Mouse (Mus musculus) spleen, postnatal 0 days (tissue): Measurements from ENCODE around the gene Olfr1341. TPM values are rescaled to one million over a fixed set of nuclear protein-coding genes. Genes with fewer than 3 reads are reported as not detected.

Source experiments
- polyA plus RNA-seq: library from polyadenylated mRNA; unstranded; fragments of >200 nt; fragmentation: Nextera tagmentation; extraction: Ambion mirVana; gene quantifications from 2 replicates; pipeline ENCODE4 v1.2.1, GENCODE M21; 2015

Olfr1341 gene
- not detected in 2 replicates for polyA plus RNA-seq

DNA sequence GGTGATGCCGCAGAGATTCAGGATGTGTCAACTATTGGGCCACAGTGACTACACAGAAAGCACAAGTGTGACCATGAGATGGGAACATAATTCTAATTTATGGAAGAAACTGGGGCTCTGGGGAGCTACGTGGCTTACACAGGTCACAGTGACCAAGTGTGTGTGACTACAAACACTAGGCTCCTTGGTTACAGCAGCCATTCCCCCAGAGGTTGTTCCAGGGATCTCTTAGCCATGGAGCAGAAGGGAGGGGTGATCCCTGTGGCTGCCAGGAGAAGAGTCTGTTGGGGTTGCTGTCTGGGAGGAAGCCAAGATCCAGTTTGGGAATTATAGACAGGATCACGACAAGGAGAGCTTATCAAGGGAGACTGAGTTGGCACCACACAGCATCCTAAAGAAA, at the start of gene Olfr1341:
TSS of gene Olfr1341 (plus strand) at position 301 of the 400 bp plus-strand sequence.

GRCm38 (mm10) chr4:118658652-118659051, 44.7 kb upstream of the Olfr1341 start, which contains the start of gene Olfr62:
Gene Olfr62, plus strand, starts transcription at chr4:118658952.

GRCm38 (mm10) chr4:118692412-118692973, 10.8 kb upstream of the Olfr1341 start, which contains the start of gene Olfr1342:
Gene Olfr1342, minus strand, starts transcription at chr4:118692756.

DNA sequence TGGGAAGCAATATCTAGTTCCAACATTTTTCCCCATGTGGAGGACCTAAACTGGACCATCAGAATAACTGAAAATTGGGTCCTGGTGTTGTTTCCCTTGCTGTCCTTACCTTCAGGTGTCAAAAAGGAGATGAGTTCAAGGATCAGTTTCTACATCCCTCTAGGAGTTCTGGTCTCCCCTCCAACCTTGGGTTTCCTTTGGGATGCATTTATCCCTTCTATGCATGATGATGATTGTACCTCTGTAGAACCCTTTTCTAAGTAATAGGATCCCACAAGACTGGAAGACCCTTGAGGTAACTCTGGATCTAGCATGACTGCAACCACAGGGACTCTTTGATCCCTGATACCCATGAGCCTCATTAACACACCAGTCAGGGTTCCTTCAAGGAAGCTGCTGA, 16.5 kb downstream of the Olfr1341 start, which contains the start of gene Olfr1340:
TSS of gene Olfr1340 (plus strand) at position 301 of the 400 bp plus-strand sequence.

DNA sequence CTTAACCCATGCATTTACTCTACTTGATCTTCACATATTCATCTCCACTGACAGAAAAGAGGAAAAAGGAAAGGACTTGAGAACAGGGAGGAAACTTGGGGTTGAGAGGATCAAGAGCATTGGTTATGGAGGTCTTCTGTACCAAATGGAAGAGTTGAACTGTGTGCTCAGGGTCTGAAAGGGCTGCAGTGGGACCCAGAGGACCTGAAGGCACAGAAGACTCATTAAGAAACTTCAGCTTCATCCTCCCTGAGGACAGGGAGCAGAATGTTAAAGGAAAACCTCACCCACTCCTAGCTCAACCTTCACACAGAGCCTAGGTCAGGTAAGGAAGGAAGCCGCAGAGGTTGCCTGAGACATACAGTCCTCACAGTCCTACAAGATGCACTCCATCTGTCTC, 28.6 kb downstream of the Olfr1341 start, which contains the start of gene Olfr1339:
TSS of gene Olfr1339 (plus strand) at position 301 of the 400 bp plus-strand sequence.

GRCm38 (mm10) chr4:118758637-118759036, 55.3 kb downstream of the Olfr1341 start, which contains the start of gene Olfr1338:
Gene Olfr1338, minus strand, starts transcription at chr4:118758737.

Other genes with a start within 250 kb of the Olfr1341 start
- gene Mpl, start 246.0 kb upstream of the Olfr1341 start, polyA plus RNA-seq: 5.3 and 6.5 TPM in 2 replicates
- gene Tie1, start 213.5 kb upstream of the Olfr1341 start, polyA plus RNA-seq: 15.2 and 16.1 TPM in 2 replicates
- 0.29 and 0.38 TPM in 2 replicates for gene 2610528J11Rik, start 176.5 kb upstream of the Olfr1341 start, polyA plus RNA-seq
- gene Tmem125, start 159.5 kb upstream of the Olfr1341 start, polyA plus RNA-seq: 0.24 and 0.28 TPM in 2 replicates
- gene Cfap57, start 82.7 kb upstream of the Olfr1341 start, polyA plus RNA-seq: 0.42 and 0.49 TPM in 2 replicates
- 111 and 115 TPM in 2 replicates for gene Ebna1bp2, start 82.7 kb upstream of the Olfr1341 start, polyA plus RNA-seq
- not detected in 2 replicates for gene Olfr62, start 44.6 kb upstream of the Olfr1341 start, polyA plus RNA-seq
- not detected in 2 replicates for gene Olfr1342, start 10.8 kb upstream of the Olfr1341 start, polyA plus RNA-seq
- not detected in 2 replicates for gene Olfr1340, start 16.6 kb downstream of the Olfr1341 start, polyA plus RNA-seq
- gene Olfr1339, start 28.7 kb downstream of the Olfr1341 start, polyA plus RNA-seq: not detected in 2 replicates
- gene Olfr1338, start 55.2 kb downstream of the Olfr1341 start, polyA plus RNA-seq: not detected in 2 replicates
- not detected in 2 replicates for gene Olfr1337, start 79.1 kb downstream of the Olfr1341 start, polyA plus RNA-seq
- gene Olfr1335, start 106.4 kb downstream of the Olfr1341 start, polyA plus RNA-seq: not detected in 2 replicates
- not detected in 2 replicates for gene Olfr1333, start 132.8 kb downstream of the Olfr1341 start, polyA plus RNA-seq
- not detected in 2 replicates for gene Olfr1331, start 161.1 kb downstream of the Olfr1341 start, polyA plus RNA-seq
- gene Olfr1330, start 185.1 kb downstream of the Olfr1341 start, polyA plus RNA-seq: not detected in 2 replicates
- not detected in 2 replicates for gene Olfr1329, start 213.9 kb downstream of the Olfr1341 start, polyA plus RNA-seq
- gene Olfr1328, start 235.1 kb downstream of the Olfr1341 start, polyA plus RNA-seq: not detected in 2 replicates